Mouse (Mus musculus) kidney, embryonic 16.5 days (tissue): ENCODE results near the gene Calcoco1. TPM values are rescaled to one million over a fixed set of nuclear protein-coding genes. Genes with fewer than 3 reads are reported as not detected.

Source experiments
- ATAC-seq: fragments of 200-750 bp; cut with Nextera tagmentation; 2 replicates; pipeline ENCODE4 v1.8.0; 2017; ENCODE audit warnings: moderate TSS enrichment; ENCODE audit not compliant: low FRiP score, low TSS enrichment
- H3K27ac ChIP-seq: fragments of 300-500 bp; sonication (generic); 2 replicates; pipeline ENCODE4 v1.5.1; 2014; ENCODE audit warnings: low read length
- H3K27me3 ChIP-seq: fragments of 300-500 bp; sonication (generic); 2 replicates; pipeline ENCODE4 v1.6.1; 2014; ENCODE audit warnings: low read length, control low read depth, mixed read lengths; ENCODE audit not compliant: insufficient read depth
- H3K36me3 ChIP-seq: fragments of 300-500 bp; sonication (generic); 2 replicates; pipeline ENCODE4 v1.6.1; 2014; ENCODE audit warnings: low read length, control low read depth, mixed read lengths; ENCODE audit not compliant: insufficient read depth
- H3K4me1 ChIP-seq: fragments of 300-500 bp; sonication (generic); 2 replicates; pipeline ENCODE4 v1.6.1; 2014; ENCODE audit warnings: low read length, control low read depth, mixed read lengths; ENCODE audit not compliant: insufficient read depth
- H3K4me2 ChIP-seq: fragments of 300-500 bp; sonication (generic); replicated peaks from 2 replicates; pipeline ENCODE4 v1.6.1; 2014; ENCODE audit warnings: low read depth, low read length
- H3K4me3 ChIP-seq: fragments of 300-500 bp; sonication (generic); 2 replicates; pipeline ENCODE4 v1.5.1; 2014; ENCODE audit warnings: mild to moderate bottlenecking, low read length
- H3K9ac ChIP-seq: fragments of 300-500 bp; sonication (generic); replicated peaks from 2 replicates; pipeline ENCODE4 v1.6.1; 2014; ENCODE audit warnings: low read length
- H3K9me3 ChIP-seq: fragments of 300-500 bp; sonication (generic); 2 replicates; pipeline ENCODE4 v1.6.1; 2016; ENCODE audit warnings: low read length, control low read depth
- WGBS: fragments of 180-500 bp; shearing (Covaris S2); extraction: QIAGEN DNeasy Blood & Tissue Kit; methylation state at CpG from one replicate; pipeline ENCODE4 v1.1.7; 2014; 5-methylcytosine and 5-hydroxymethylcytosine counted together
- microRNA counts: library from miRNA; unstranded; fragments of <30 nt; microRNA quantifications from one replicate; lab custom pipeline; 2016
- microRNA-seq: library from miRNA; unstranded; fragments of <30 nt; microRNA quantifications from one replicate; pipeline ENCODE4, GENCODE M21; 2016
- polyA plus RNA-seq: library from polyadenylated mRNA; unstranded; fragments of >200 nt; fragmentation: Nextera tagmentation; extraction: Ambion mirVana; gene quantifications from 2 replicates; pipeline ENCODE4 v1.2.1, GENCODE M21; 2015

The Calcoco1 gene
- polyA plus RNA-seq, 1 experiment from 2014 or later = 60.4 TPM

DNA sequence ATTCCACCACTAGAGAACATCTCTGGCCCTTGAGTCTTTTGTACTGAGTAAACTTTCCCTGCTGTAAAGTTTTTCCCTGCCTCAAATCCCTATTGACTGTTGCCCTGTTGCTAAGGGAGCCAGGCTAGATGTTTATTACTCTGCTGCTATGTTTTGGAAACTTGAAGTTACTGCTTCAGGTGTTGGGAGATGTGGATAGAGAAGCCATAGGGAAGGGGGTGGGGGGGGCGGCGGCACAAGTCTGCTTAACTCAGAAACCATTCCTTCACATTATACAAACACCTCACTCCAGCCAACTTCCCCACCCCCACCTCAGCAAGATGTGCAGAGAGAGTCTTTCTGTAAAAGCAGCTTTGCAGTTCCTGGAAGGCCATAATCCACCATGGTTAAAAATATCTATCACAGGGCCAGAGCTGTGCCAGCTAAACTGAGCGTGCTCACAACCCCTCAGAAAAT, 64.0 kb downstream of the Calcoco1 start:
- ATAC-seq = no peak
- H3K4me2 ChIP-seq = no peak overlapping the region
- peaks cover 16% of the 10 kb centered on the region for H3K4me1 ChIP-seq
- H3K9me3 ChIP-seq = no peaks in the 10 kb centered on the region
- H3K4me3 ChIP-seq = no peak overlapping the region
- H3K27me3 ChIP-seq = no peaks in the 10 kb centered on the region
- no peak overlapping the region for H3K9ac ChIP-seq
- peak overlapping the region; percentile 86 for H3K27ac ChIP-seq
- peaks cover 24% of the 10 kb centered on the region for H3K36me3 ChIP-seq
- WGBS = 55% methylated on average over 3 of the region's 3 CpGs

MicroRNA genes within 50 kb of the gene (microRNA counts, 519-probe panel; counts per million panel counts)
- microRNA mmu-miR-688 (lab: Ali Mortazavi, UCI) = 104 counts per million, percentile 35 among the panel's probes with 10 or more counts

Small RNAs within 50 kb of the gene (microRNA-seq; reads per million reads assigned to microRNA genes)
- 0.79 reads per million for gene Mir688

Other genes starting within 250 kb of the Calcoco1 start
- 6.7 TPM in 1 of 2 replicates, not detected in the other for gene Gm10337, start 218.5 kb downstream of the Calcoco1 start, polyA plus RNA-seq
- gene Map3k12, start 205.1 kb downstream of the Calcoco1 start, polyA plus RNA-seq = 17.2 and 19.5 TPM in 2 replicates
- gene Tarbp2, start 204.0 kb downstream of the Calcoco1 start, polyA plus RNA-seq = 95.6 and 99.3 TPM in 2 replicates
- gene Npff, start 197.2 kb downstream of the Calcoco1 start, polyA plus RNA-seq = 2.0 and 2.9 TPM in 2 replicates
- 0.36 TPM in 1 of 2 replicates, not detected in the other for gene Gm28047, start 97.1 kb downstream of the Calcoco1 start, polyA plus RNA-seq
- gene Atf7, start 96.7 kb downstream of the Calcoco1 start, polyA plus RNA-seq = 30.9 and 39.2 TPM in 2 replicates
- 60.1 and 74.0 TPM in 2 replicates for gene Atp5g2, start 49.8 kb downstream of the Calcoco1 start, polyA plus RNA-seq
- not detected in 2 replicates for gene Hoxc13, start 198.9 kb upstream of the Calcoco1 start, polyA plus RNA-seq
- gene Hoxc12, start 214.6 kb upstream of the Calcoco1 start, polyA plus RNA-seq = not detected in 2 replicates
- 1.2 and 1.6 TPM in 2 replicates for gene Hoxc11, start 232.2 kb upstream of the Calcoco1 start, polyA plus RNA-seq
- 49.0 and 54.0 TPM in 2 replicates for gene Hoxc10, start 244.6 kb upstream of the Calcoco1 start, polyA plus RNA-seq
- gene Hoxc5, start 245.3 kb upstream of the Calcoco1 start, polyA plus RNA-seq = 4.3 and 5.9 TPM in 2 replicates